In the genomic region with DNA sequence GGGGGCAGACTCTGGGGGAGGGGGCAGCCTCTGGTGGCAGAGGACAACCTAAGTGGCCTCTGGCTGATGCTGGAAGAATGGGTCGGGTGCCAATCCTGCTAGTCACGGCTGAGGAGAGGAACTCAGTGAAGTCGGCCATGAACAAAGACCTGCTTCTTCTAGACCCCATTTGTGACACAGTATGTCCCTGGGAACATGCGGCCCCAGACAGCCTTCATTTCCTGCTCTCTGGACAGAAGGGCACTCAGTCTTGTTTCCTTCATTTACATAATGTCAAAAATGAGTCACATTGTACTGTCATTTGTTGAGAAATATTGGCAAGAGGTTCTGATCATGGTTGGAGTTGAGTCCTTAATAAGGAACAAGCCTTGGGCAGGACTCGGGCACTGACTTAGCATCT, we compare ENCODE assay signal across 14 mouse cellular contexts.
DNase-seq lines count a peak whose midpoint lies in the region; ATAC-seq and TF ChIP-seq lines count a peak whose summit lies in the region.
"Had no signal": no experiment of that assay in that cellular context is flagged by ENCODE, and none has a peak within 500 bp of the region (broad histone marks: within the 10 kb centered on the region; RNA-seq: fewer than 3 reads in every experiment).

No protein-coding gene starts in this region.

- WGBS in intestine, embryonic 15.5 days: 76% methylated on average over 5 of the region's 5 CpGs
- 81% methylated on average over 5 of the region's 5 CpGs for WGBS in intestine, postnatal 0 days
- 45% methylated on average over 5 of the region's 5 CpGs for WGBS in lung, postnatal 0 days
- WGBS in forebrain, postnatal 0 days: 68% methylated on average over 5 of the region's 5 CpGs

- no peak for ATAC-seq in intestine, embryonic 15.5 days
- no peak for ATAC-seq in intestine, postnatal 0 days
- no peak for ATAC-seq in lung, postnatal 0 days
- ATAC-seq in forebrain, postnatal 0 days: no peak

- no peak overlapping the region for H3K4me3 ChIP-seq in intestine, embryonic 15.5 days (replicated peaks)
- H3K4me3 ChIP-seq in intestine, postnatal 0 days (ENCODE audit: low read depth, low read length): no peak overlapping the region
- H3K4me3 ChIP-seq in CH12.LX (replicated peaks in 1 of 3; ENCODE audit: low read depth in 2 of 3, low read length in 2 of 3, poor library complexity in 1 of 3): no peak overlapping the region
- no peak overlapping the region for H3K4me3 ChIP-seq in lung, postnatal 0 days (ENCODE audit: low read depth, low read length)
- no peak overlapping the region for H3K4me3 ChIP-seq in forebrain, postnatal 0 days (ENCODE audit: low read depth, low read length)
- H3K4me3 ChIP-seq: liver, embryonic 13.5 days; neural tube, embryonic 12.5 days had no signal

- H3K9me3 ChIP-seq in intestine, embryonic 15.5 days: no peaks in the 10 kb centered on the region
- H3K9me3 ChIP-seq in intestine, postnatal 0 days (ENCODE audit: control insufficient read depth): no peaks in the 10 kb centered on the region
- no peaks in the 10 kb centered on the region for H3K9me3 ChIP-seq in CH12.LX (replicated peaks; ENCODE audit: low read length)
- no peaks in the 10 kb centered on the region for H3K9me3 ChIP-seq in lung, postnatal 0 days (ENCODE audit: low read length)
- no peaks in the 10 kb centered on the region for H3K9me3 ChIP-seq in forebrain, postnatal 0 days (ENCODE audit: low read length)
- H3K9me3 ChIP-seq: liver, embryonic 13.5 days; neural tube, embryonic 12.5 days had no signal

- peaks cover 40% of the 10 kb centered on the region for H3K4me1 ChIP-seq in intestine, embryonic 15.5 days (replicated peaks)
- 0 out of 2 replicates have a peak, but pooled peaks cover 13% of the 10 kb centered on the region for H3K4me1 ChIP-seq in intestine, postnatal 0 days (replicated peaks; ENCODE audit: control insufficient read depth, insufficient read depth, low read length)
- H3K4me1 ChIP-seq in CH12.LX (ENCODE audit: control insufficient read depth in 1 of 2, insufficient read depth in 2 of 2): peaks cover 11 to 13% of the 10 kb centered on the region in 2 experiments
- H3K4me1 ChIP-seq in lung, postnatal 0 days (ENCODE audit: insufficient read depth, low read depth, low read length): peaks cover 22% of the 10 kb centered on the region
- H3K4me1 ChIP-seq in forebrain, postnatal 0 days (ENCODE audit: insufficient read depth): peaks cover 3% of the 10 kb centered on the region; the same call in 1 of the 2 replicates

- peak; percentile 75 for TF ChIP-seq EP300 in CH12.LX (IDR thresholded peaks at IDR 0.05; ENCODE audit: low read length)
- peak; percentile 67; the same call in 1 of the 2 replicates for TF ChIP-seq EP300 in lung, postnatal 0 days (IDR thresholded peaks at IDR 0.05)

- 0 out of 2 replicates have a peak, but pooled peaks have one; percentile 27 for TF ChIP-seq POLR2A in CH12.LX (IDR thresholded peaks at IDR 0.05; ENCODE audit: low read depth, low read length)

- DNase-seq in adrenal gland, adult (ENCODE audit: inconsistent age in 2 of 2, low spot score in 1 of 2): peak; percentile 62 to 80
- DNase-seq in adrenal gland, postnatal 4 days (ENCODE audit: low spot score in 2 of 2): no peak
- peak; percentile 51 for DNase-seq in CH12.LX (ENCODE audit: extremely low read depth)
- peak; percentile 77 for DNase-seq in lung, postnatal 0 days (ENCODE audit: low spot score)
- DNase-seq in thymus, postnatal 10 days (ENCODE audit: low spot score in 2 of 2): no peak
- DNase-seq in forebrain, postnatal 0 days: no peak
- DNase-seq: cerebellum, adult 9-11 months; liver, embryonic 13.5 days; right cerebral cortex, postnatal 14 days had no signal

- H3K27me3 ChIP-seq in intestine, embryonic 15.5 days (replicated peaks): no peaks in the 10 kb centered on the region
- H3K27me3 ChIP-seq in intestine, postnatal 0 days (replicated peaks; ENCODE audit: control insufficient read depth, insufficient read depth, low read length): no peaks in the 10 kb centered on the region
- H3K27me3 ChIP-seq in CH12.LX (replicated peaks): no peaks in the 10 kb centered on the region
- H3K27me3 ChIP-seq in lung, postnatal 0 days (replicated peaks; ENCODE audit: insufficient read depth, low read length): no peaks in the 10 kb centered on the region
- no peaks in the 10 kb centered on the region for H3K27me3 ChIP-seq in forebrain, postnatal 0 days (ENCODE audit: insufficient read depth, low read length)

- H3K27ac ChIP-seq in intestine, embryonic 15.5 days: 0 out of 2 replicates have a peak overlapping the region, but pooled peaks have one; percentile 96
- H3K27ac ChIP-seq in intestine, postnatal 0 days (ENCODE audit: low read depth, low read length): no peak overlapping the region
- H3K27ac ChIP-seq in CH12.LX (ENCODE audit: insufficient read depth, low read depth): no peak overlapping the region
- H3K27ac ChIP-seq in lung, postnatal 0 days (ENCODE audit: low read length): 0 out of 2 replicates have a peak overlapping the region, but pooled peaks have one; percentile 4
- H3K27ac ChIP-seq in forebrain, postnatal 0 days (ENCODE audit: low read depth, low read length): no peak overlapping the region
- H3K27ac ChIP-seq: kidney, postnatal 0 days; liver, embryonic 13.5 days; neural tube, embryonic 12.5 days had no signal

- no peak overlapping the region for H3K4me2 ChIP-seq in intestine, embryonic 15.5 days (replicated peaks)
- no peak overlapping the region for H3K4me2 ChIP-seq in intestine, postnatal 0 days (replicated peaks; ENCODE audit: low read depth)
- H3K4me2 ChIP-seq in CH12.LX (ENCODE audit: insufficient read depth, low read depth, poor library complexity, severe bottlenecking): peak overlapping the region; percentile 12; the same call in 1 of the 2 replicates
- no peak overlapping the region for H3K4me2 ChIP-seq in lung, postnatal 0 days (replicated peaks; ENCODE audit: low read depth, low read length)
- H3K4me2 ChIP-seq in forebrain, postnatal 0 days (ENCODE audit: low read depth): no peak overlapping the region
- H3K4me2 ChIP-seq: liver, embryonic 13.5 days; midbrain, embryonic 11.5 days; neural tube, embryonic 12.5 days had no signal

- TF ChIP-seq RAD21 in CH12.LX (IDR thresholded peaks at IDR 0.05; ENCODE audit: low read depth, low read length): no peak

- H3K9ac ChIP-seq in intestine, embryonic 15.5 days: no peak overlapping the region
- H3K9ac ChIP-seq in intestine, postnatal 0 days (ENCODE audit: low read depth, low read length): no peak overlapping the region
- no peak overlapping the region for H3K9ac ChIP-seq in CH12.LX (ENCODE audit: insufficient read depth, low read depth)
- no peak overlapping the region for H3K9ac ChIP-seq in lung, postnatal 0 days (replicated peaks; ENCODE audit: low read depth)
- H3K9ac ChIP-seq in forebrain, postnatal 0 days: no peak overlapping the region
- H3K9ac ChIP-seq: liver, embryonic 13.5 days; neural tube, embryonic 12.5 days had no signal

- no peak for TF ChIP-seq CTCF in intestine, postnatal 0 days (IDR thresholded peaks at IDR 0.05; ENCODE audit: low read depth)
- no peak for TF ChIP-seq CTCF in CH12.LX (conservative IDR thresholded peaks at IDR 0.05 in 1 of 2, IDR thresholded peaks at IDR 0.05 in 1 of 2; ENCODE audit: low read depth in 2 of 2, low read length in 2 of 2)
- no peak for TF ChIP-seq CTCF in lung, postnatal 0 days (IDR thresholded peaks at IDR 0.05)
- TF ChIP-seq CTCF in forebrain, postnatal 0 days (IDR thresholded peaks at IDR 0.05; ENCODE audit: low read depth): no peak

- dilution Hi-C loops in CH12.LX (cut with MboI; ENCODE audit: extremely low pct_ligation_motif_present, extremely low pct_unique_long_range_greater_than_20kb, low sequenced_read_pairs): no loop called here

- H3K36me3 ChIP-seq in intestine, embryonic 15.5 days: no peaks in the 10 kb centered on the region
- no peaks in the 10 kb centered on the region for H3K36me3 ChIP-seq in intestine, postnatal 0 days (ENCODE audit: control insufficient read depth, insufficient read depth)
- H3K36me3 ChIP-seq in CH12.LX (replicated peaks in 1 of 2; ENCODE audit: control insufficient read depth in 1 of 2, insufficient read depth in 1 of 2, low read length in 1 of 2): no peaks in the 10 kb centered on the region
- H3K36me3 ChIP-seq in lung, postnatal 0 days (ENCODE audit: insufficient read depth, low read length): no peaks in the 10 kb centered on the region
- H3K36me3 ChIP-seq in forebrain, postnatal 0 days (ENCODE audit: insufficient read depth): no peaks in the 10 kb centered on the region
- H3K36me3 ChIP-seq: liver, embryonic 13.5 days; neural tube, embryonic 12.5 days had no signal

- in situ Hi-C loops in CH12.LX (cut with MboI; ENCODE audit: low pct_ligation_motif_present, low pct_unique_long_range_greater_than_20kb, low sequenced_read_pairs): no loop called here

- no peaks in the 10 kb centered on the region for H3K79me2 ChIP-seq in CH12.LX (replicated peaks; ENCODE audit: control insufficient read depth, extremely low read depth, insufficient read depth, poor library complexity, severe bottlenecking)

TF ChIP-seq in CH12.LX, 34 proteins besides CTCF, POLR2A, EP300 and RAD21:
- TF ChIP-seq NELFE (IDR thresholded peaks at IDR 0.05; ENCODE audit: low read depth, low read length): no peak
- no peak for TF ChIP-seq ETS1 (conservative IDR thresholded peaks at IDR 0.05; ENCODE audit: low read depth, low read length)
- peak; percentile 83 for TF ChIP-seq JUND (conservative IDR thresholded peaks at IDR 0.05; ENCODE audit: low read depth, low read length)
- peak; percentile 64 for TF ChIP-seq JUN (IDR thresholded peaks at IDR 0.05; ENCODE audit: insufficient read depth, low read depth, low read length)
- TF ChIP-seq IRF4 (IDR thresholded peaks at IDR 0.05; ENCODE audit: low read depth, low read length): peak; percentile 90
- no peak for TF ChIP-seq MAZ (IDR thresholded peaks at IDR 0.05; ENCODE audit: low read depth, low read length)
- 0 out of 2 replicates have a peak, but pooled peaks have one; percentile 31 for TF ChIP-seq TCF12 (IDR thresholded peaks at IDR 0.05; ENCODE audit: low read depth, low read length)
- peak; percentile 39; the same call in 1 of the 2 replicates for TF ChIP-seq MXI1 (IDR thresholded peaks at IDR 0.05; ENCODE audit: low read depth, low read length)

Comparison
In these comparisons a context has a peak if more than half of its experiments do, and no peak if none do; other contexts are left out.
1. DNase-seq: peak in adrenal gland, adult (2 of 2), CH12.LX (single experiment) and lung, postnatal 0 days (single experiment); none in adrenal gland, postnatal 4 days (0 of 2), thymus, postnatal 10 days (0 of 2) and forebrain, postnatal 0 days (single experiment).
2. H3K27ac ChIP-seq: peak in intestine, embryonic 15.5 days (single experiment) and lung, postnatal 0 days (single experiment); none in intestine, postnatal 0 days (single experiment), CH12.LX (single experiment) and forebrain, postnatal 0 days (single experiment).